Mouse (Mus musculus): Measurements from ENCODE around the gene Yars.

GRCm38 (mm10) chr4:129144401-129145367 is 44.9 kb upstream of the Yars start:
- TF ChIP-seq CTCF (IDR thresholded peaks at IDR 0.05; ENCODE audit: insufficient read depth, low read depth, low read length) (no peak), POLR2A (IDR thresholded peaks at IDR 0.05; ENCODE audit: insufficient read depth, low read depth, low read length) (no peak)
